Mouse (Mus musculus) embryo, embryonic 11.5 days (tissue): ENCODE results near the gene Camkmt.

Experiments
- DNase-seq: peaks from one replicate; pipeline ENCODE4 v3.0.0-alpha.2; 2012; ENCODE audit warnings: low read depth, low spot score

The Camkmt gene

DNA sequence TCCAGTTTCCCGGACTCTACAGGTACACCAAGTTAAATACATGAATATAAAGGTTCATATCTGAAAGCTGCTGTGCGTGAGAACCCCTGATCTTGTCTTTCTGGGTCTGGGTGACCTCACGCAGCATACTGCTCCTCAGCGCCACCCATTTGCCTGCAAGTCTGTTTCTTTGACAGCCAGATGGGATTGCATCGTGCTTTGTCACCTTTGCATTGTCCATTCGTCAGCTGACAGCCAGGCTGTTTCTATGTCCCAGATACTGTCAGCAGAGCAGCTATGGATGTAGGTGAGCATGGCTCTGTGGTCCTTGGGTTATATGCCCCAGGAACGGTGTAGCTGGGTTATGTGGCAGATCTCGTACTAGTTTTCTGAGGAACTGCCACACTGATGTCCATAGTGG lies 278.4 kb downstream of the Camkmt start:
- no peak for DNase-seq

DNA sequence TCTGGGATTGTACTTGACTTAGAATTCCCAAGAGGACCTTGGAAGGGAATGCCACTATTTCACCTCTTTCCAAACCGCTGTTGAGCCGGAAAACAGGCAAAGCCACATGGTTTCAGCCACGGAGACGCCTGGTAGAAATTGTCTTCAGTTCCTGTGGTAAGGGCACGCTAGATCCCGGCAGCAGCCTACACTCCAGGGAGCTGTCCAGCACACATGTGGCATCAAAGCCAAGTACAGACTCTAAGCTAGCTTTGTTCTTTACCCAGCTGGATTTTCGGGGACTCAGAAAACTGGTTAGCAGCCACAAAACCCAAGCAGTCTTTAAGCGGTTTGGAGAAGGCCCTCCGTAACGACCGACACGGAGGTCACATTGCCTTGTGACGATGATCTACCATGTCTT lies 281.7 kb downstream of the Camkmt start:
- DNase-seq = no peak

DNA sequence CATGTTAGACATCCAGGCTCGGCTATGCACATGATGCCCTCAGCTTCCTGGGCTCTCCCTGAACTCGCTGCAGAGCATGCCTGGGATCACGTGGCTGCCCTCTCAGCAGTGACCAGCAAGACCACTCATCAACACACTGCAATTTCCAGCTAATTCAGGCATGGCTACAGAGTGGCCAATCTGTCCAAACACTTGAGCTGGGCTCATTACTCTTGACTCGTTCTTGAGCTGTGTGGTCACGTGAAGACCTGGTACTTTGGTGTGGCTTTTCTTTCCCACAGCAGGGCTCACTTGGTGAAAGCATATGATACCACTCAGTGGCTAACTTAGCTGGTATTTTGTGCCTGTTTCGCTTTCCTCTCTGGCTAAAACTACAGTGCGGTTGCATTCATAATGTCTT lies 282.2 kb downstream of the Camkmt start:
- no peak for DNase-seq

DNA sequence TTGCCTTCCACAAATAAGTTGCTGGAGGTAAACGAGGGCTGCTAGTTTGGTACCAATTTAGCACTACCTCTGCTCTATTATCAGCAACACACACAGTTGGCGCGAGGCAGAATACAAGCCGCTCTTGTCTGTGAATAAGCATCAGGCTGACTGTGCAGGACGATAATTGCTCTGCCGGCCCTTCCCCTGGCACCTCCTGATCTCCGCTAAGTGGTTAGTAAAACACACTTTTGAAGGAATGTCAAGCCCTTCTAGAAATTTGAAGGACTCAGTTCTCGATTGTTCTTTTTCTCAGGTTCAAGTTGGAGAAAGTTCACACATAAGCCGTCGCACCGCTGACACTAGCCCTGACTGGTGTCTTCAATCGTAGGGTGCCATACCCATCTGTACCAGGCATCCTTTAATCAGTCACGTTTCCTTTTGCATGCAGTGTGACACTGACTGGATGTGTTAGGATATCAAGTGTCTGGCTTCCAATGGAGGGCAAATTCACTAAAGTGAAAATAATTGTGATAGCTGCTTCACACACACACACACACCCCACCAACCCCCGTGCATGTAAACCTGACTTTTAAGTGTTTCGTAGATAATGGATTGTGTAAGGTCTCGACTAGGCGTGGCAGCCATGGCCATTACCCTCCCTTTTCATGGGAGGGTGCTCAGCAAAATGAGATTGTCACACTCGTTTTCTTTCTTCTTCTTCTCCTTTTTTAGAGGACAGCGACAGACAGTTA lies 283.9 kb downstream of the Camkmt start:
- DNase-seq = no peak

DNA sequence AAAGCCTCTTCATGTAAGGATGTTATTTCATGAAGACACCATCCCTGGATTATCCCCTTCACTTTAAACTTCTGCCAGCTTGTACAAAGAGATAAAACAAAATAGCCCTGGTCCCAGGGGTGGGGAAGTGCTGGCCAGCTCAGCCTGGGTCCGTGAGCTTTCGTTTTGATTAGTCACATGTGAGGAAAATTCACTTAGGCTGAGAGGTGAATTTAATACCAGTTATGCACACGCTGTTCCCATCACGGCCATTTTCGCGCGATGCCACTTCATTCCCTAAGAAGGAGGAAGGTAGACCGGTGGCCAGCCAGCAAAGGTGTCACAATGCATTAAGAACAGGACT lies 284.5 kb downstream of the Camkmt start:
- no peak for DNase-seq

DNA sequence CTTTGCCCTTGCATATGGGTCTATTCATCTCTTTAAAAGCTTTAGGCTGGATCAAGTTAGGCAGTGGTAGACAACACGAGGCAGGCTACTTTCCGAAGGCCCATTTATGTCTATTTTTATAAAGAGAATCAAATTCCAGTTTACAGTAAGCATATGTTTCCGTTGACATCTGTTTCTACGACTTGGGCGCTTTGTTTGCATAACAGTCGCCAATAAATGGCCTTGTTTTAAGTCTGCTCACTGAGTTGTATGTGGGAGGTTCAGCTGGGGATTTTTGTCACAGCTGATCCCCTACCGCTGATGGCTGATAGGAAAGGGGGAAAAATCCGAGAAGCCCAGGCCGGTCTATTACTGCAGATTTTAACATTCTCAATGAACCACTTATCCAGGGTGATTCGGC lies 285.2 kb downstream of the Camkmt start:
- no peak for DNase-seq

DNA sequence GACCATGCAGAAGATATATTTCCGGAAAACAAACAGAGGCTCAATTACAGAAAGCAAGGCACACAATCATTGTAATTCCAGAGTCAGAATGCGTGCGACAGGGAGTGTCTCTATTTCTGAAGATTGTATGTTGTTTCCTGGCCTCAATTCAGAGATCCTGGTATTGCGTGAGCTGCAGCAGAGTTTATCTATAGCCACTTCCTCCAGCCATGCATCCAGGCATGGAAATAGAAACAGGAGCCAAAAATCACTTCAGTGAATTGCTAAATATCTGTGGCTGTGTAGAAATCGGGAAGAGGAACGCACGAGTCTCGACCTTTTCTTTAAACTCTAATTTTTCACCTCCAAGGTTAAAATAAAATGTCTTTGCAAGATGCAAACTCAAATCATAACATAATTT lies 287.1 kb downstream of the Camkmt start:
- no peak for DNase-seq

DNA sequence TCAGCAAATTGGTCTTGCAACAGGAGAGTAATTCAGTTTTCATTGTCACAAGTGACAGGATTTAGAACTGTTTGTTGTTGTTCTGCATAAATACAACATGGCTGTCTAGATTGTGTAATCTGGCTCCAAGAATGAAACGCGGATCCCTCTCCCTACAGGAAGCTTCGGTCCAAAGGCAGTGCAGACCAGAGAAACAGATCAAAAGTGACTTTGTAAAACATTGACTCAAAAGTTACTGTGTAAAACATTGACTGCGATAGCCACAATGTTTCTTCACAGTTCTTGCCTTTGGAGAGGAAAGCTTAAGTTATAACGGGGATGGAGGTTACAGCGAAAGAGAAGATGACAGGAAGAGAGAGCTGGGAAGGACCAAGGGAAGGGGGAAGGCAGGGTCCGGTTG lies 288.7 kb downstream of the Camkmt start:
- no peak for DNase-seq

DNA sequence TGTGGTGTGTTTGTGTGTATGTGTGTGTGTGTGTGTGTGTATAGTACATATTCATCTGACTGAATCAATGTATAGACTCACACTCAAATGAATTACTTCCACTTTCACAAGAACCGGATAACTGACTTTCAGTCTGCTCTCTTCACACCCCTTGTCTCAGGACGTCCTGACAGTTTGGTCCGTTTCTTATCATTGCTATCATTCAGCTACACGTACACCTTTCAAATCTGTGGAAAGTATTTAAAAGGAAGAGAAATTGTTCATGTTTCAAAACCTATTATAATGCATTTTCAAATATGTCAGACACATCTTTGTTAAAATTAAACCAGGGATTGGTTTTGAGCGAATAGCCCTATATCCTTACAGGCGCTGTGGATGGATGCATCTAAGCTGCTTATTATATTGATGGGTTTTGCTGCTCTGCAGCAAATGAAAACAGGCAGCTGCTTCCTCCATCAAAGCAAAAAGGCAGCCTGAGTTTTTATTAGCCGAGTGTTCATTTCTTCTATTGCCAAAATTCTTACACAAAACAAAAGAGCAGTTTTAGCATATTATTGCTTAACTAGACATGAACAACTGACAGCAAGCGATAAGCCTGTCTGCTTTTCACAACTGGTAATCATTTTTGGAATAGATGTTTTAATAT lies 291.3 kb downstream of the Camkmt start:
- no peak for DNase-seq

DNA sequence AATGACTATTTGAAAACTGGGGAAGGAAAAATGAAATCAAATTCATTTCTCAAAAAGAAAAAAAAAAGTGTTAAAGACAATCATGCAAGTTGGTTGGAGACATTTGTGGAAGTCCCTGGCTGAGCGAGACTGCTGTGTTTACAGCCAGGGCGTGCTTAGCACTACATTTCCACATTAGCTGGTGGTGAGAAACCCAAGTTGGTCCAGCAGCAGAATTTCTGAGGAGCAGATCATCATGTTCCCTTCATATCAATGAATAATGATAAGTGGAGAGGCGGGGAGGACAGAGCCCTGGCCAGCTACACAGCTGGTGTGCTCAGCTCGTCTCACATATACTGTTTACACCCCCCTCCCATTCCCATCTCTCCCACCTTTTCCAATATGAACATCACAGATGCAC lies 292.0 kb downstream of the Camkmt start:
- DNase-seq = no peak

DNA sequence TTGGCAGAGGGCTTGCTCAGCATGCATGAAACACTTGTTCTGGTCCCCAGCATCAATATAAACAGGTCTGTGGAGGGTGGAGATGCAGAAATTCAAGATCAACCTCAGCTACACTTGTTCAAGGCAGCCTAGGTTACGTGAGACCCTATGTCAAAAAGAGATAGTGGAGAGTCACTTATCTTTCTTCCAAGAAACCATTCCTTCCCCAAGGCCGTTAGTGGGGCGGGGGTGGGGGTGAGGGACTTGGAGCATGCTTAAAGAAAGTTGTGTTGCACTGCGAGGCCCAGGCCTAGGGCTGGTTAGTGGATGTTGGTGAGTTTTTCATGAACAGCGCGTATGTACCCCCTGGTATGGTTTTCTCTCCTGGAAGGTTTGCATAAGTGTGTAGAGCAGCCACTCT lies 292.6 kb downstream of the Camkmt start:
- no peak for DNase-seq

DNA sequence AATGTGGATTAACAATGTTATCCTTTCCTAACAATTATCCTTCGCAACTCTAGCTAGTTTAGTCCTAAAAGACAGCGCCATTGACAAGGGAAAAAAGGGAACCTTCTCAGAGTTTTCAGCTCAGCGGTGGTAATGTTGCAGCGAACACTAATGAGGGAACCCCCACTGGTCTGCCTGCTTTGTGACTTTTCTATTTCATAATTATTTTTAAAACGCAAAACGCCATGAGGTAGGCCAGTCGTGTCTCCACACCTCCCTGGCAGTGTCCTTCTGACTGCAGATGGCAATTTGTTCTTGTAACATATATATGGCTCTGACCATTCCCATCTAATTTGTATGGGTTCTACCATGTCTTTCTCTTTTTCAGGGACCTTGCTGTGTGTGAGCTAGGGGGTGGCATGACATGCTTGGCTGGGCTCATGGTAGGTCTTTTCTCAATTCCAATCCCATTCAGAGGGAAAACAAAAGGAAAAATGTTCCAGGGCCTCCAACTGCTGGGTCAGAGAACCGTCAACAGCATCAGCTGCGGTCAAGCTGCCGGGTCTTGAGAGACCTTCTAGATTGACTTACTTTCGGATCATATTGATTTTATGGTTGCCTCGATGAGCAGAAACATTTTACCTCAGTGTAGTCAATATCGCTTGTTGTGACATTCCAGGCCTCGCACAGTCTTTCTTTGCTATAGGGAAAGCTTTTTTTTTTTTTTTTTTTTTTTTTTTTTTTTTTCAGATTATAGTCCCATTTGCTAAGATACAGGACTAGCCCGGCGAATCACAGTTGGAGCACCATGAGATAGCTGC lies 302.9 kb downstream of the Camkmt start:
- no peak for DNase-seq

DNA sequence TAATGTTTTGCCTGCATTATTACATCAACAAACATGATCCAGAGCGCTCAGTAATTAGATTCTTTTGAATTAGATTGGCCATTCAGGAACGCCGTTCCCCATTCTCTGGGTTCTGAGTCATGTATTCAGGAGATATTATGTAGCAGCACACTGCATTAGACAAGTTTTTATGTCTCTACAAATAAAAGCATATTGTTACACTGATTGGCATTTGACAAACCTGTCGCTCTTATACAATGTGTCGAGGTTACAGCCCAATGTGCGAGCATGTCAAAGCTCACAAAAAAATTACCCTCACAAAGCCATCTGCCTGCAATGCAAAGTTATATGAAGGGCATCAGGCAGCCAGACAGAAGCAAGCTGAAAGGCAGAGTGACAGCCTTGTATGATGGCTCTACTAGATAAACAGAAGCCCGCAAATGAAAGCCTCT lies 303.6 kb downstream of the Camkmt start:
- DNase-seq = no peak

DNA sequence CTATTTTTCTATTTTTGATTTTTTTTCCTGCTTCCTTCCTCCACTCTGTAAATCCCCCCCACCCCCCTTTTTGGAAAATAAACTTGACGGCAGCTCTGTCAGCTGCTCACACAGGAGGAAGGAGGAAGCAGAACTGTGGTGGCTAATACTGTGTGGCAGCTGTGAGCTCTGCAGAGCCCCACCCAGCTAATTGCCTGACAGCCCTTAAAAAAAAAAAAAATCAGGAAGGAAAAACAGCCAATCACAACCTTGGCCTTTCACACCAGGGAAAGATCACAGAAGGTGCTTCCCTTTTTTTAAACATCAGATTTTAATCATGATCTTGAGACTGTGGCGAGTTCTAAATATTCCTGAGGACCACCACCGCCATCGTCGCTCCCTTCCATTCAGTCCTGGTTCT lies 305.1 kb downstream of the Camkmt start:
- no peak for DNase-seq

DNA sequence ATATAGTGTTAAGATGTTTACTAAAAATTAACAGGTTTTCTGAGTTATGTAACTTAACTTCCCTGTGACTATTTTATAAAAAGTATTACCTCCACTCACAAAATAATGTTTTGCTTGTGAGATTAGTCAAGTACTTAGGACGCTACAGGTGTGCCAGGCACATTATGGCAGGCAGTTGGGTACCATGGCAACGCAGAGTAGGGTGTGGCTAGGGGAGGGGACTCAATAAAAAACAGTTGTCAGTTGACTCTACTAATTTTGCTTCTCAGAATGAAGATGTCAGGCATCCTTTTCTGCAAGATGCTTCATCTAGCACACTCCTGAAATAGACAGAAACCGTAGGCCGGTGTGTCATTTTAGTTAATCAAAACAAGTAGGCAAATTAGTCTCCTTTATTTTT lies 310.4 kb downstream of the Camkmt start:
- DNase-seq = no peak

DNA sequence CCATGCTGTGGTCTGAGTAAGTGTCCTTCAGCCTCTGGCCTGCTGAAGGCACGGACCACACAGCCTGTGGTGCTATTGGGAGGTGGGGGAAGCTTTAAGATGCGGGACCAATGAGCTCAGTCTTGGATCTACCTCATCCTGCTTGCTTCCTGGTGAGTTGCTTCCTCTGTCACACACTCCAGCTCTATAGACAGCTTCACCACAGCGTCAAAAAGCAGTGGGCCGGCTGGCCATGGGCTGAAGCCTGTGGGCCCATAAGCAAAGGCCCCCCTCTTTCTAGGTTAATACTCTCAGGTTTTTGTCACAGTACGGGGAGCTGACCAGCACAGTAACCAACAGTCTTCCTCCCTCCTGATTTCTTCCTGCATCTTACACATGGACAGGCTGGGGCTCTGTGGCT lies 314.8 kb downstream of the Camkmt start:
- no peak for DNase-seq

DNA sequence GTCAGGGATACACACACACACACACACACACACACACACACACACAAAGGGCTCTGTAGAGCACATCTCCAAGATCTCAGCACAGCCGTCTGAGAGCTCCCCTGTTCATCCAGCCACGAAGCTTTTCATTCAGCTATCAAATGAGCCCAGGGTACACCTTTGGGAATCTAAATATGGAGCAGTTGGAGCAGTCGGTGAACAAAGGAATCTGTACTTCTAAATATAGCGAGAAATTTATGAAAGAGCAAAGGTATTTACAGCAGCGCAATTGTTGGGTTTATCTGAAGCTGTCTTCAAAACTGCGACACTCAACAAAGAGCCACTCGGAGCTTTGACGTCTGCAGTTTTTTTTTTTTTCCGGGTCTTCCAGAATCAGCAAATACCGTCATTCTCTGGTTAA lies 315.8 kb downstream of the Camkmt start:
- DNase-seq = no peak

DNA sequence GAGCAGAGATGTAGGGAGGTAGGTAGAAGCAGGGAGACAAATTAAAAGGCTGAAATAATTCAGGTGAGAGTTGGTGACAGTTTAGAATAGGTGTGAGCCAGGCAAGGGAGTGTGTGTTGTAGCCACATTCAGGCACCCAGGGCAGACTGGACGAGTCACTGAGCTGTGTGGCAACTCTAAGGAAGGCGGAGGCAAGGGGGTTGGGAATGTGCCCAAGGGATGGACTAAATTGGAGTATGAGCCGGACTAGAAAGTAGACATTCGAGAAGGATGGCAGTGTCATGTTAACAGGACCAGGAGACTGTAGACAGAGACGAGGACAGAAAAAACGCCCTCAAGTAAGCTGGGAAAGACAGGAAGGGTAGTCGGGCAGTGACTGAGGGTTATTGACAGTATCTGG lies 338.5 kb downstream of the Camkmt start:
- DNase-seq = no peak

DNA sequence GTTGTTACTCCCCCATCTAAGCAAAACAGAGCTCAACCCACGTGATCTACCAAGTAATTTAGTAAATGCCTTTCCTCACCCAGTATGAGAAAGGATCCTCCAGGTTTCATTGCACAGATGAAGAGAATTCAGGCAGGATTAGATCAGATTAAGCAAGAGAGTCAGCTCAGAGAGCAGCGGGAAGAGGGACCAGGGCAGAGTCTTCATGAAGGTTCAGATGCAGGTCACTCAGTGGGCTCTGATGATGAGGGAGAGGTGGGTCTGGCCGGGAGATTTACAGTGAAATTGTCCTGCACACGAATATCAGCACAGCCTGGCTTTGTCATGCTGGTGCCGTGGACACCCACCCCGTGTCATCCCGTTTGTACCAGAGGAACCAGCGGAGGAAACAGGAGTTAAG lies 342.6 kb downstream of the Camkmt start:
- DNase-seq = no peak

DNA sequence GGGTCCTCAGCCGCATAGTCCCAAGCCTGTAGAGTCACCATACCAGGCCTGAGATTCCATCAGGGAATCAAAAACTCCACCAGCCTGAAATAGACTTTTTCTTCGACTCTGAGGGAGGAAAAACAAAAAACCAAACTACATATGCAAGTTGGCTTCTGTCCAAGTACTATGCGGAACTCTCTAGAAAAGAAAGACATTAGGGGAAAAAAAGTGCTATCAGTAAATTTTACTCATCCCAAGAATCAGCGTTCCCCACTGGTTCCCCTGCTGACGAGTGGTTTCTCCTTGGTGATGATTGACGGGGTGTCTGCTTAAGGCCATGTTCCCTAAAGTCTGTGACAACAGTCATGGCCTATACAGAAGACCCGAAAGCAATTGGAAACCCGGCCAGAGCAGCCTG lies 352.7 kb downstream of the Camkmt start:
- DNase-seq = no peak

DNA sequence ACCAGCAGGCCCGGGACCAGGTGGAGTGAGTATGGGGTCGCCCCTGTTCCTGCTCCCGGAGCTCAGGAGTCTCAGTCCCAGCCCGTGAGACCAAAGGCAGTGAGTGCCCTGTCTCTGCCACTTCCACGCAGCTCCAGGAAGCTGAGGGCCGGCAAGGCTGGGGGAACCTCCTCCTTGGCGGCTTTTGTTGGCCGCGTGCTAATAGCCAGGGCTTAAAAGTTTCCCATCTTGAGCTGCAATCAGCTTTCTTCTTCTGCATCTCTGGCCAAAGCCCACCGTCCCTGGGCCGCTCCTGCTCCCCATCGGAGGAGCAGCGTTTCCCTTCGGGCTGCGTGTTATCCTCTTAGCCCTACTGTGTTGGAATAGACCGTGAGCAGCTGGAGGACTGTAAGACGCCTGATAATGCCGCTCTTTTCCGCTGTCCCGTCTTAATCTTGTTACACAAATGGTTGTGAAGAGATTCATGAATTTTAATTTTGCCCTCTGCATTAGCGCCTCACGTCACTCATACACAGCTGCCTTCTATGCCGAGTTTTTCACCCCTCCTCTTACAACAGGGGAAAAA lies 364.1 kb downstream of the Camkmt start:
- no peak for DNase-seq

DNA sequence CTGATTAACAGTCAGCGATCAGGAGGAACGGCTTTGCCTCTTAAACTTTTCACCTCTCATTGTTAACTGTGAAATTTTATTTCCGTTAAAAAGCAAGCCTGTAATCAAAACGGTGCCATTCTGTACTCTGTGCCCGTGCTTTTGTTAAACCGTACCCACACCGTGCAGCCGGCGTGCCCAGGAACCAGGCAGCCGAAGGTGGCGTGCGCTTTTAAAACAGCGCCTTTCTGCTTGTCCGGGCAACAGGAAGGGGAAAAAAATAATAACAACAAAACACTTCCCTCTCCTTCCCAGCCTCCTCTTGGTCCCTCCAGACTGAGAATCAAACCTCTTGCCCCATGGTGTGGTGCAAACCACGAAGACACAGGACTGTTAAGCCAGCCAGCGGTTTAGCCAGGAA lies 364.7 kb downstream of the Camkmt start:
- DNase-seq = no peak

DNA sequence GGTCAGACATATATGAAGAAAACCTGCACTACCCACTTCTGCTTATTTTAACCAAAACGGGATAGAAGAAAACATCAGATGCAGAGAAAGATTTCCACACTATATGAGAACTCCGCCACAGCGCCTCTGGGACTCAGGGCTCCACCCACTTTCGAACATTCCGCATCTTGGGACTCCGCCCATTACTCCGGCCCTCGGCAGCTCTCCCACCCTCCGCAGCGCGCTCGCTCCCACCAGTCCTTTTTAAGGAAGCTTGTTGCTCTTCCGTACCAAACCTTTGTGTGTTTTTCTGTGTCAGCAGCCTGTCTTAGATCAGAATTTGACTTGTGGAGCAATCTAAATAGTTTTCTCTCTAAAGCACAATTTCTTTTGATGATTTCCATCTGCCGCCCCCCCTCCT lies 367.7 kb downstream of the Camkmt start:
- no peak for DNase-seq
